Mouse (Mus musculus): ENCODE data around the gene Ankrd40.

Gene Ankrd40

GRCm38 (mm10) chr11:94355521-94356217, 27.9 kb downstream of the Ankrd40 start:
- no peak for DNase-seq

- no peak for DNase-seq
Measured at GRCm38 (mm10) chr11:94359168-94359567, 31.4 kb downstream of the Ankrd40 start.

GRCm38 (mm10) chr11:94361166-94361870, 33.5 kb downstream of the Ankrd40 start:
- DNase-seq, result no peak

GRCm38 (mm10) chr11:94362101-94362500, 34.3 kb downstream of the Ankrd40 start:
- DNase-seq, result no peak

GRCm38 (mm10) chr11:94363690-94364089, 35.9 kb downstream of the Ankrd40 start:
- DNase-seq, result no peak

- no peak for DNase-seq
Measured at GRCm38 (mm10) chr11:94365340-94365739, 37.5 kb downstream of the Ankrd40 start.

GRCm38 (mm10) chr11:94369981-94370380, 42.2 kb downstream of the Ankrd40 start:
- DNase-seq, result no peak

GRCm38 (mm10) chr11:94370809-94371208, 43.0 kb downstream of the Ankrd40 start:
- no peak for DNase-seq

- no peak for DNase-seq
Measured at GRCm38 (mm10) chr11:94374276-94374948, 46.6 kb downstream of the Ankrd40 start.

GRCm38 (mm10) chr11:94379061-94379460, 51.3 kb downstream of the Ankrd40 start:
- peak; percentile 48 for DNase-seq

- no peak for DNase-seq
Measured at GRCm38 (mm10) chr11:94379736-94380135, 51.9 kb downstream of the Ankrd40 start.

GRCm38 (mm10) chr11:94385977-94386771, 58.4 kb downstream of the Ankrd40 start:
- peak; percentile 83 for DNase-seq

GRCm38 (mm10) chr11:94387756-94388155, 60.0 kb downstream of the Ankrd40 start:
- no peak for DNase-seq

GRCm38 (mm10) chr11:94389021-94389420, 61.2 kb downstream of the Ankrd40 start:
- no peak for DNase-seq

- DNase-seq, result no peak
Measured at GRCm38 (mm10) chr11:94389724-94390396, 62.1 kb downstream of the Ankrd40 start.

GRCm38 (mm10) chr11:94390825-94391224, 63.0 kb downstream of the Ankrd40 start:
- no peak for DNase-seq

Data from kidney, postnatal 14 days (tissue).